Mouse (Mus musculus): ENCODE measurements around the gene Poldip2.

GRCm38 (mm10) chr11:78465116-78465515 lies 46.9 kb upstream of the Poldip2 start:
- TF ChIP-seq GATA1 (IDR thresholded peaks at IDR 0.05; ENCODE audit: borderline replicate concordance, low read length) (no peak), FLI1 (IDR thresholded peaks at IDR 0.05; ENCODE audit: low read length) (no peak)

Measured in megakaryocyte, embryonic 14.5 days (primary cell).